Mouse (Mus musculus) cerebellum, adult 9-11 months (tissue): ENCODE data around the gene Vegfb.

Source experiments
- DNase-seq: peaks from one replicate; pipeline ENCODE4 v3.0.0; 2022

Gene Vegfb

GRCm38 (mm10) chr19:6991166-6991565 lies 3.7 kb upstream of the Vegfb start:
- DNase-seq: peak; percentile 51

DNA sequence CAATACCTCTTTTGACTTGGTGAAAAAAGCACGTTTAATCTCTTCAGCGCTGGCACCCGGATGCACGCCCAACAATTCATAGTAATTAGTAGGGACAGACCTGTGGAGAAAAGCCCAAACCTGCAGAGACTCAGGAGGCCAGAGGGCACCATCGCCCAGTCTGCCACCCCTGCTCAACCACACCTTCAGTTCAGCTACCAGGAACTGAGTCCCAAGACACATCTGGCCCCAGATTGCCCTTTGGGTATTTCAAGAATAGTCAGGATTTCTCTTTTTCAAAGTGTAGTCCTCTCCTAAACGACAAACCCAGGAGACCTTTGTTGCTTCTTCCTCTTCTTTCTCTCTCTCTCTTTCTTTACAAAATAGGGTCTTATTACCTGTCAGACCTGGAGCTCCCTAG lies 3.3 kb upstream of the Vegfb start:
- no peak for DNase-seq

DNA sequence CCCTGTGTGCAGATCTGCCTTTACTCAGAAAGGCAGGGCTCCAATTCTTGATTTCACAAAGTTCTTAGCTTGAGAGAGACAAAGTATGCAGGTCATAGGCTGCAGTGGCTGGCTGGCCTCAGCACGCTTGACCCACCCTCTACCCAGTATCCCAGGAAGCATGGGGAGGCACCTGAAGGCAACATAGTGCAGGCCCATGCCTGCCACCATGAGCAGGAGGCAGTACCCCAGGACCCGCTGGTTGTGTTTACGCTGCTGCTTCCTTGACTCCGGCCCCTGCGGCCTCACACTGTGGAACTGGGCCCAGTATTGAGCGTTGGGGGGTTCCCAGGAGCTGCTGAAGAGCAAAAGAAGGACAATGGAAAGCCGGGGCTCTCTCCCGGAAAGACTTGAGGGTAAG lies 1.8 kb upstream of the Vegfb start:
- no peak for DNase-seq

DNA sequence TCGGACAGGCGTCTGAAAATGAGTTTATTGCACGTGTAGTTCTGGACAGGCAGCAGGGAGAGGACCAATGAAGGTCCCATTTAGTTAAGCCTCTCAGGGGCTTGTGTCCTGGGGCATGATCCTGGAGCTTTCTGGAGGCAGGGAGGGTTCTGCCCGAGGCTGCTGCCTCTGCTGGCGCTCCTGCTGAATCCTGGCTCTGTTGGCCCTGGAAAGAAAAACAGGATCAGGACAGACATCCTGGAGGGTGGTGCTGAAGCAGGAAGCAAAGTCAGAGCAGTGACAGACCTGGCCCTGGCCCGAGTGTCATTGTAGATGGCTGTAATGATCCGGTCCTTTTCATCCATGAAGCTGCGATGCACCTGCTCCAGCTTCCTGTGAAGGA lies 444 bp upstream of the Vegfb start:
- DNase-seq: no peak

DNA sequence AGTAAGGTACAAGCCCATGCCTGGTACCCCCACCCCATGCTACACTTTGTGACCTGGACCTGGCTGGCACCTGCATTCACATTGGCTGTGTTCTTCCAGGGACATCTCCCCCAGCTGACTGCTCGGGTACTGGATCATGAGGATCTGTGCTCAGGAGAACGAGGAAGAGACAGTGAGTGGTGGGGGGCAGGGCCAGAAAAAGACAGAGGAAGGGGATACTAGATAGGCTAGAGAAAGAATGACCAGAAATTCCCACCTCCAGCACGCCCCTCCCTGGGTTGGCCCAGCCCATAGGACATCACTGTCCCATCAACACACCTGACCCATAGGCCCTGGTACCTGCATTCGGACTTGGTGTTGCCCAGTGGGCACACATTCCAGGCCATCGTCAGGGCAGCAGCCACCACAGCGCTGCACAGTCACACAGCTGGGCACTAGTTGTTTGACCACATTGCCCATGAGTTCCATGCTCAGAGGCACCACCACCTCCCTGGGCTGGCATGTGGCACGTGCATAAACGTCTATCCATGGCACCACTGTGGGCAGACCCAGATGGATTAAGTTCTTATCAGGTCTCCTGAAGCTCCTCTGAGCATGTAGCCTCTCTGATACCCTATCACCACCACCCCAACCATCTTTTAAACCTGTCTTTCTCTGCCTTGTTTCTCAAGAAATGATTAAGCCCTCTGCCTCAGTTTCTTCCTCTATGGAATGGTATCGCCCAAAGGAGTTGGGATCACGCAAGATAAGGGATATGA lies 1.3 kb downstream of the Vegfb start:
- peak; percentile 65 for DNase-seq

- peak; percentile 65 for DNase-seq
Observed at GRCm38 (mm10) chr19:6985300-6985699, 2.2 kb downstream of the Vegfb start.

DNA sequence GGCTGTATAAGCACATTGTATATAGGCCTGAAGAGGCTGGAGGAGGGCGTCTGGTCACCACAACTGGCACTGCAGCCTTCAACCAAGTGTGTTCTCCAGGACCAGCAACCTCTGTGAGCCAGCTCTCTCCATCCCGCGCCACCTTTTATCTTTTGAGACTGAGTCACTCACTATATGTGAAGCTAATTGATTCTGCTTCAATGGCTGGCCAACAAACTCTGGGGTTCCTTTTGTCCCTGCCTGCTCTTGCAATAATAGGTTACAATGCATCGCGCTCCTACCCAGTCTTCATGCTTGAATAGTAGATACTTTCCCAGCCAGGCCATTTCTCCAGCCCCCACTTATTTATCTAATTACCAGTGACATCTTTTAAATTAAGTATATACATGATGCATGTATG lies 3.8 kb downstream of the Vegfb start:
- DNase-seq: no peak

- DNase-seq: no peak
Observed at GRCm38 (mm10) chr19:6981465-6981864, 6.0 kb downstream of the Vegfb start.

- peak; percentile 99 for DNase-seq
Observed at GRCm38 (mm10) chr19:6980381-6981093, 6.9 kb downstream of the Vegfb start, which contains the start of gene Fkbp2. Fkbp2 (minus strand) TSS chr19:6980501.

DNA sequence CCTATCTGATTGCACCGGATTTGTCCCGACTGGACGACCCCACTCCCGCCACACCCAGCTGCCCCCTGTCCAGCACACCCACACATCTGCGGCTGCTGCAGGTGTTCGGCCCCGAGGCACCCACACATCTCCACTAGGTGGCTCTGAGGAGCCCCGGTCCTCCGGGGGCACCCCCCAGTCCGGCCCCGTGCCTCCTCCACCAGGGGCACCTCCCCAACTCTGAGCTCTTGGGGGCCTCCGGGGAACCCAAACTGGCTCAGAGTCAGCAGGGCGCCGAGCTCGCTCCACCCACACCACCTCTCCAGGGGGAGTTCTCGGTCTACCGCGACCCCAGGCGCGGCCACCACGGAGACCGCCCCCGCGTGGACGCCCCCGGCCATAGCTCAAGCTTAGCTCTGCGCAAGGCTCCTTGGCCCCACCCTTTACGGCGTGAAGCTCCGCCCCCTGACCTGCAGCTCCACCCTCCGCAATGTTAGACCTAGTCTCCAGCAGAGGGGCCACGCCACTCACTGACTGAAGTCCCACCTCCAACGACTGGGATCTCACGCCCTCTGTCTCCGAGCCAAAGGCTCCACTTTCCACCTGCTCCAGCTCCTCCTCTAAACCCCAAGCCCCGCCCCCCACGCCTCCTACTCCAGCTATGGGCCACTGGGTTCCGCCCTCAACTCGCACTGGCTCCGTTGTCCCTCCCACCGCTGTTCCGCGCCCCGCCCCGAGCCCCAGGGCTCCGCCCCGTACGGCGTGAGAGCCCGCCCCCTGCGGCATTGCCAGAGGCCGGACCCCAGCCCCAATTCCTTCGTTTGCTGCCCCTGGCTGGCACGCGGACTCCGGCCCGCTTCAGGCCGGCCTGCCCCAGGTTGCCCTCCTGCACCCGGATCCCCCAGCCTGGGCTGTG lies 7.7 kb downstream of the Vegfb start:
- DNase-seq: peak; percentile 99

DNA sequence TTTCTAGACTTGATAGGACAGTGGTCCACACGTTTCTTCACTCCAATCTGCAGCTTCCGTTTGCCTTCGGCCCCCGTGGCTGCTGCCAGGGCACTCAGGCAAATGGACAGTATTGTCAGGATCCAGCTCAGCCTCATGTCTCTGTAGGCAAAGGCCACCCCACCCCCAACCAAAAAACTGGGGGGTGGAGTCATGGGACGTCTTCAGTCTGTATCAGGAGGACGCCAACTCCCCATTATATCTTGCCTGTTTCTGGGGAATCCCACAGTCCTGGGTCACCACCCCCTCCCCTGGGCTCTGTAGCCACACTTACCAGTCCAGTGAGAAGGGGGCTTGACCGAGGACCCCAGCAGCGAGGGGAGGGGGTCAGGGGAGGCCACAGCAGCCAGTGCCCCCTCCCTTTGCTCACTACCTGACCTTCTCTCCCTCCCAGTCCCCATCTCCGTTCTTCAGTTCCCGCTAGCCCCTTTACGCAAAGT lies 8.4 kb downstream of the Vegfb start:
- no peak for DNase-seq

GRCm38 (mm10) chr19:6978639-6978974 lies 8.8 kb downstream of the Vegfb start:
- DNase-seq: no peak

GRCm38 (mm10) chr19:6977759-6978638 lies 9.5 kb downstream of the Vegfb start:
- peak; percentile 72 for DNase-seq

GRCm38 (mm10) chr19:6975537-6976521 lies 11.6 kb downstream of the Vegfb start, which contains the start of gene Plcb3:
Plcb3 (minus strand) TSS chr19:6976470.
- DNase-seq: peak; percentile 77

GRCm38 (mm10) chr19:6974211-6975205 lies 12.9 kb downstream of the Vegfb start, which contains the start of gene Ppp1r14b:
Ppp1r14b (plus strand) TSS chr19:6974968.
- DNase-seq: peak; percentile 74

- DNase-seq: no peak
Observed at GRCm38 (mm10) chr19:6973581-6974190, 13.8 kb downstream of the Vegfb start.

DNA sequence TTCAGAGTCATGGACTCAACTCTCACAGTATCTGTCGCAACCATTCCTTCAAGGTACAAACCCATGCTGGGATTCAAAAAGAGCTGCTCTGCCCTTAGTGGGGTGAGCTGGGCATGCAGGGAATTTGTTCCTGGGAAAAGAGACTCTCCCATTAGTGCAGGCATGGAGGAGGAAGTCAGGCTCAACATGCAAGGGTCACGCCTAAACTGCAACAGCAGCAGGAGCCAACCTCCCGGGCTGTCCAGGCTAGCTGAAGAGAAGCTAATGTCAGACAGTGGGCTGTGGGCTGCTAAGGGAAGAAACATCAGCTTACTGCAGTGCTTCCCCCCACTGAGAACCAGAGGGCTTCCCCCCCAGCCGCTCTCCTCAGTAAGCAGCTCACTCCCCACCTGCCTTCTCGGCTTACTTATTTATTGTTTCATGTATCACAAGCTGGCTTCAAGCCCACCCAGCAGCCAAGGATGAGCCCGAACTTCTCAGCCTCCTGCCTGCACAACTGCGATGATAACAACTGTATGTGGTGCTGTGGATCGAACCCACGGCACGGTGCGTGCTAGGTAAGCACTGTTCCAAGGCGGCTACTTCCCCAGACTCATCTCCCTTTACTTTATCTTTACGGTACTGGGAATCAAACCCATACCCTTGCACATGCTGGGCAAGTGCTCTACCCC lies 15.1 kb downstream of the Vegfb start:
- DNase-seq: peak; percentile 46

GRCm38 (mm10) chr19:6971644-6972043 lies 15.8 kb downstream of the Vegfb start:
- DNase-seq: no peak
